Mouse (Mus musculus): ENCODE results near the gene Rnpep.

The Rnpep gene

GRCm38 (mm10) chr1:135283826-135284291 lies at the start of gene Rnpep:
Rnpep (minus strand) TSS chr1:135284084.
- DNase-seq (ENCODE audit: low spot score): peak; percentile 60

GRCm38 (mm10) chr1:135330578-135330977 lies 46.7 kb upstream of the Rnpep start:
- no peak for DNase-seq (ENCODE audit: low spot score)

GRCm38 (mm10) chr1:135328368-135328767 lies 44.5 kb upstream of the Rnpep start:
- no peak for DNase-seq (ENCODE audit: low spot score)

GRCm38 (mm10) chr1:135325934-135326333 lies 42.0 kb upstream of the Rnpep start:
- DNase-seq (ENCODE audit: low spot score): no peak

GRCm38 (mm10) chr1:135324571-135324970 lies 40.7 kb upstream of the Rnpep start, which contains the start of gene Lmod1:
Lmod1 (plus strand) TSS chr1:135324807.
- no peak for DNase-seq (ENCODE audit: low spot score)

GRCm38 (mm10) chr1:135323367-135323901 lies 39.5 kb upstream of the Rnpep start:
- no peak for DNase-seq (ENCODE audit: low spot score)

- DNase-seq (ENCODE audit: low spot score): peak; percentile 94
These were observed 29.6 kb upstream of the Rnpep start, which contains the start of gene Timm17a for GRCm38 (mm10) chr1:135313284-135314031. Timm17a (minus strand) TSS chr1:135313778.

- DNase-seq (ENCODE audit: low spot score): no peak
These were observed 28.3 kb upstream of the Rnpep start for GRCm38 (mm10) chr1:135312201-135312600.

GRCm38 (mm10) chr1:135311356-135311755 lies 27.5 kb upstream of the Rnpep start:
- no peak for DNase-seq (ENCODE audit: low spot score)

GRCm38 (mm10) chr1:135290908-135291307 lies 7.0 kb upstream of the Rnpep start:
- DNase-seq (ENCODE audit: low spot score): no peak

- no peak for DNase-seq (ENCODE audit: low spot score)
These were observed 2.4 kb upstream of the Rnpep start for GRCm38 (mm10) chr1:135286311-135286710.

- DNase-seq (ENCODE audit: low spot score): no peak
These were observed 528 bp downstream of the Rnpep start for GRCm38 (mm10) chr1:135283287-135283825.

- DNase-seq (ENCODE audit: low spot score): no peak
These were observed 1.2 kb downstream of the Rnpep start for GRCm38 (mm10) chr1:135282536-135283286.

GRCm38 (mm10) chr1:135281841-135282240 lies 2.0 kb downstream of the Rnpep start:
- no peak for DNase-seq (ENCODE audit: low spot score)

GRCm38 (mm10) chr1:135280646-135281045 lies 3.2 kb downstream of the Rnpep start:
- peak; percentile 76 for DNase-seq (ENCODE audit: low spot score)

GRCm38 (mm10) chr1:135271371-135271770 lies 12.5 kb downstream of the Rnpep start:
- DNase-seq (ENCODE audit: low spot score): no peak

- no peak for DNase-seq (ENCODE audit: low spot score)
These were observed 16.0 kb downstream of the Rnpep start for GRCm38 (mm10) chr1:135267663-135268446.

GRCm38 (mm10) chr1:135265834-135266233 lies 18.1 kb downstream of the Rnpep start:
- DNase-seq (ENCODE audit: low spot score): no peak

GRCm38 (mm10) chr1:135263316-135263715 lies 20.6 kb downstream of the Rnpep start:
- no peak for DNase-seq (ENCODE audit: low spot score)

- DNase-seq (ENCODE audit: low spot score): no peak
These were observed 21.6 kb downstream of the Rnpep start for GRCm38 (mm10) chr1:135262329-135262728.

- no peak for DNase-seq (ENCODE audit: low spot score)
These were observed 23.0 kb downstream of the Rnpep start for GRCm38 (mm10) chr1:135260931-135261330.

GRCm38 (mm10) chr1:135259128-135259436 lies 24.8 kb downstream of the Rnpep start:
- DNase-seq (ENCODE audit: low spot score): peak; percentile 80

All from layer of hippocampus, adult 11-12 months (tissue).